Mouse (Mus musculus) stomach, postnatal 0 days (tissue): ENCODE measurements around the gene Rtn1. TPM values are rescaled to one million over a fixed set of nuclear protein-coding genes. Genes with fewer than 3 reads are reported as not detected.

ENCODE experiments used
- ATAC-seq: fragments of 200-750 bp; cut with Nextera tagmentation; 2 replicates; pipeline ENCODE4 v1.8.0; 2017; ENCODE audit not compliant: low FRiP score, low TSS enrichment
- DNase-seq: peaks from one replicate; pipeline ENCODE4 v3.0.0-alpha.2; 2016; ENCODE audit warnings: low spot score
- H3K27ac ChIP-seq: fragments of 300-500 bp; sonication (generic); replicated peaks from 2 replicates; pipeline ENCODE4 v1.5.1; 2014; ENCODE audit warnings: mild to moderate bottlenecking, control low read depth
- H3K27me3 ChIP-seq: fragments of 300-500 bp; sonication (generic); 2 replicates; pipeline ENCODE4 v1.6.1; 2014; ENCODE audit warnings: low read length; ENCODE audit not compliant: control insufficient read depth, insufficient read depth
- H3K36me3 ChIP-seq: fragments of 300-500 bp; sonication (generic); 2 replicates; pipeline ENCODE4 v1.6.1; 2014; ENCODE audit warnings: low read length, mixed read lengths; ENCODE audit not compliant: control insufficient read depth, insufficient read depth
- H3K4me1 ChIP-seq: fragments of 300-500 bp; sonication (generic); replicated peaks from 2 replicates; pipeline ENCODE4 v1.6.1; 2014; ENCODE audit warnings: antibody characterized with exemption; ENCODE audit not compliant: control insufficient read depth, insufficient read depth
- H3K4me2 ChIP-seq: fragments of 300-500 bp; sonication (generic); replicated peaks from 2 replicates; pipeline ENCODE4 v1.6.1; 2014; ENCODE audit warnings: low read depth, mild to moderate bottlenecking, control low read depth, moderate library complexity
- H3K4me3 ChIP-seq: fragments of 300-500 bp; sonication (generic); 2 replicates; pipeline ENCODE4 v1.5.1; 2014; ENCODE audit warnings: low read depth, low read length, control low read depth
- H3K9ac ChIP-seq: fragments of 300-500 bp; sonication (generic); 2 replicates; pipeline ENCODE4 v1.6.1; 2014; ENCODE audit warnings: mild to moderate bottlenecking, low read length, control low read depth, mixed read lengths
- H3K9me3 ChIP-seq: fragments of 300-500 bp; sonication (generic); 2 replicates; pipeline ENCODE4 v1.6.1; 2016; ENCODE audit warnings: low read length; ENCODE audit not compliant: control insufficient read depth
- CTCF ChIP-seq: IDR thresholded peaks from 2 replicates; pipeline ENCODE4 v1.5.1; 2016; ENCODE audit warnings: antibody characterized with exemption, low read depth, mild to moderate bottlenecking, moderate library complexity
- EP300 ChIP-seq: optimal IDR thresholded peaks from 2 replicates; pipeline ENCODE3; 2016; ENCODE audit warnings: antibody characterized with exemption
- WGBS: fragments of 180-500 bp; shearing (Covaris S2); extraction: QIAGEN DNeasy Blood & Tissue Kit; methylation state at CpG from one replicate; pipeline ENCODE4 v1.1.7; 2014; 5-methylcytosine and 5-hydroxymethylcytosine counted together
- polyA plus RNA-seq: library from polyadenylated mRNA; unstranded; fragments of >200 nt; fragmentation: Nextera tagmentation; extraction: Ambion mirVana; gene quantifications from 2 replicates; pipeline ENCODE4 v1.2.1, GENCODE M21; 2015

Gene Rtn1
- polyA plus RNA-seq, 1 experiment from 2014 or later, result 47.1 TPM

DNA sequence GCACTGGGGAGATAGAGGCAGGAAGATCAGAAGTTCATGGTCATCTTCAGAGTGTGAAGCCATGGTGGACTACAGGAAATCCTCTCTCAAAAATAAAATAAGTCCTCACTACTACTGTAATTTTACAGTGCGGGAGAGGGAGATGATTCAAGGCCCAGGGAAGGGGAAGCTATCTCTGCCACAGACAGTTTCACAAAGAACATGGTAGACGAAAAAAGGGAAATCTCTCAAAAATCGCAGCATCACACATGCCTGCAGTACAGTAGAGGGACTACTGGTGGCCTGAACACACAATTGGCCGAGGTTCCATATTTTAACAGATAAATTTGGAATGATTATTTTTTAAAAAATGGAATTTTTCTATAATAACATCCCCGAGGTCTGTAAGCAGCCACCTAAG lies 20.0 kb downstream of the Rtn1 start:
- H3K4me3 ChIP-seq, result no peak overlapping the region
- no peak overlapping the region for H3K9ac ChIP-seq
- no peak overlapping the region for H3K27ac ChIP-seq
- no peaks in the 10 kb centered on the region for H3K4me1 ChIP-seq
- no peaks in the 10 kb centered on the region for H3K36me3 ChIP-seq
- WGBS, result 81% methylated on average over 5 of the region's 5 CpGs
- no peak for DNase-seq
- H3K27me3 ChIP-seq, result no peaks in the 10 kb centered on the region
- no peaks in the 10 kb centered on the region for H3K9me3 ChIP-seq
- TF ChIP-seq EP300, result no peak
- TF ChIP-seq CTCF, result no peak
- H3K4me2 ChIP-seq, result no peak overlapping the region
- ATAC-seq, result no peak

DNA sequence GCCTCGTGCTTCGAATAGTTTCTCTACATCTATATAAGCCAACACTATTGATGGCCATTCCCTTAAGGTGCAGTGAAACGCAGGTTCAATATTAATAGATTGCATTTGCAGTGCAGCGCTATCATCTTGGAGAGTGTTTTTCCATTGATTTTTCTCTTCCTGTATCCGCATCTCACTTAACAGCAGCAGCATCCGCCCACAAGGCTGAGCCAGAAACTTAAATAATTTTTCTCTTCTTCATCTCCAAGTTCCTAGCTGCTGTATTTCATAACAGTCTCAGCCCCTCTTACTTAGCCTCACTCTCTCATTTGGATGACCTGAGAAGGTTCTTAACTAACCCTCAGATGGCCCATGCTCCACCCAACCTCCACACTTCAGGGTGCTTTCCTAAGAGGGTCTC lies 20.7 kb downstream of the Rtn1 start:
- no peak overlapping the region for H3K27ac ChIP-seq
- H3K4me3 ChIP-seq, result no peak overlapping the region
- no peaks in the 10 kb centered on the region for H3K36me3 ChIP-seq
- TF ChIP-seq EP300, result no peak
- no peak for TF ChIP-seq CTCF
- DNase-seq (no peak), ATAC-seq (no peak)
- WGBS, result 94% methylated on average over 6 of the region's 6 CpGs
- H3K4me1 ChIP-seq, result no peaks in the 10 kb centered on the region
- H3K4me2 ChIP-seq, result no peak overlapping the region
- H3K9ac ChIP-seq, result no peak overlapping the region
- no peaks in the 10 kb centered on the region for H3K9me3 ChIP-seq
- H3K27me3 ChIP-seq, result no peaks in the 10 kb centered on the region

DNA sequence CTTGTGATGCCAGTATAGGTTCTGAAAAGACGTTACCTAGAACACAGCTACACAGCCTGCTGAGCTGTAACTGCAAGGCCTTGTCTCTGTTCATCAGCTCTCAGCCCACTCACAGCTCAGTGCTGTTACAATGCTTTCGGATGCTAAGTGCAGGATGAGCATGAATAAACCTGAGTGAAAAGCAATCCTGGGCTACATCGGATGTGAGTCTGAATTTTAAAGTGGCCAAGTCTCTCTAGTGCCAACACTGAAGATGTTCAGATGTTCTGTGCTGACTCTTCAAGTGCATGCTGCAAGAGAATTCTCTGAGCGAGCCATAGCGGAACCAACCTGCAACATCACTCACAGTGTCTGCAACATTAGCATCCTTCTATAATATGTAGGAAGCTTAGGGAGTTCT lies 32.5 kb downstream of the Rtn1 start:
- Histone ChIP-seq H3K9ac (no peak overlapping the region), H3K9me3 (no peaks in the 10 kb centered on the region), H3K4me3 (no peak overlapping the region), H3K4me2 (no peak overlapping the region), H3K36me3 (no peaks in the 10 kb centered on the region), H3K27ac (no peak overlapping the region), H3K4me1 (no peaks in the 10 kb centered on the region), H3K27me3 (no peaks in the 10 kb centered on the region)
- 91% methylated on average over 5 of the region's 5 CpGs for WGBS
- DNase-seq (no peak), ATAC-seq (no peak)
- TF ChIP-seq CTCF, result no peak
- TF ChIP-seq EP300, result no peak

DNA sequence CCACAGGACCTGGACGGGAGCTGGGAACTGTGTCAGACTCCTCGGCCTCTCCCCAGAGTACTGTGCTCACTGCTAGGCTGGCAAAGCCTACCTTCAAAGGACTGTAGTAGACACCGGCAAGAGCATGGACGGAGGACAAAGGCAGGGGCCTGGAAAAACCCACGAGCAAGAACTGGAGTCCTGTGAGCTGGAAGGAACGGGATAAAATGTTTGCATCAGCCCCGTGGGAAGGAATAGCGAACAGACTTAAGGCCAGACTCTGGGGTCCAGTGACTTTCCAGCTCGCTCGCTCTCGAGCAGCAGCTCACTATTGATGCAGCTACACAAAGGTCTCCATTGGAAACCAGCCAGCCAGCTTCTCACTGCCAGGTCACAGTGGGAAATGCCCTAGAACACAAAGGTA lies 34.0 kb downstream of the Rtn1 start:
- H3K9me3 ChIP-seq, result no peaks in the 10 kb centered on the region
- no peak for ATAC-seq
- no peak overlapping the region for H3K4me3 ChIP-seq
- H3K4me1 ChIP-seq, result no peaks in the 10 kb centered on the region
- WGBS, result 64% methylated on average over 11 of the region's 11 CpGs
- no peak overlapping the region for H3K4me2 ChIP-seq
- DNase-seq, result no peak
- H3K9ac ChIP-seq, result no peak overlapping the region
- no peaks in the 10 kb centered on the region for H3K36me3 ChIP-seq
- TF ChIP-seq CTCF, result no peak
- no peak overlapping the region for H3K27ac ChIP-seq
- H3K27me3 ChIP-seq, result no peaks in the 10 kb centered on the region

- Histone ChIP-seq H3K4me3 (no peak overlapping the region), H3K4me2 (no peak overlapping the region), H3K36me3 (no peaks in the 10 kb centered on the region), H3K9me3 (no peaks in the 10 kb centered on the region), H3K9ac (no peak overlapping the region), H3K27ac (no peak overlapping the region), H3K4me1 (no peaks in the 10 kb centered on the region), H3K27me3 (no peaks in the 10 kb centered on the region)
- TF ChIP-seq CTCF (no peak), EP300 (no peak)
- ATAC-seq (no peak), DNase-seq (no peak)
- 59% methylated on average over 17 of the region's 17 CpGs for WGBS
Observed at GRCm38 (mm10) chr12:72373916-72374615, 34.8 kb downstream of the Rtn1 start.

DNA sequence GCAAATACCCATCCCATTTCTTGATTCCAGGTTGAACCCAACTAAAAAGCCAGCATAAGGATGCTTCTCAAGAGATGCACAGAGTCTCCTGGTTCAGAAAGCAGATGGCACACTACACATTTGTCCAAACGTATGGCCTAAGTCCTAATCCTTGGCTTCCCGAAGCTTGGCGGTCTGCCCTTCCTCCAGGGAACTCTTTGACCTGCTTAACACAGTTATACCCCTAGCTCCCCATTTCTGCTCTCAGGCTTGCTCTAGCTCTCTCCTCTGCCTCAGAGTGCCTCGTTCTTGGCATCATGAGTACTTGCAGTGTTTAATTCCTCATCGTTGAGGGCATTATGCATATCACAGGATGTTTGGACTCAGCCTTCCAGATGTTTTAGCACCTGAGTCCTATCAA lies 38.8 kb downstream of the Rtn1 start:
- 52% methylated on average over 5 of the region's 5 CpGs for WGBS
- no peak overlapping the region for H3K9ac ChIP-seq
- no peaks in the 10 kb centered on the region for H3K27me3 ChIP-seq
- ATAC-seq (no peak), DNase-seq (no peak)
- H3K36me3 ChIP-seq, result no peaks in the 10 kb centered on the region
- TF ChIP-seq EP300 (no peak), CTCF (no peak)
- H3K9me3 ChIP-seq, result no peaks in the 10 kb centered on the region
- no peak overlapping the region for H3K4me2 ChIP-seq
- no peak overlapping the region for H3K4me3 ChIP-seq
- H3K4me1 ChIP-seq, result no peaks in the 10 kb centered on the region
- no peak overlapping the region for H3K27ac ChIP-seq
